Mouse (Mus musculus): ENCODE results near the gene Mgarp. TPM values are rescaled to one million over a fixed set of nuclear protein-coding genes. Genes with fewer than 3 reads are reported as not detected.
"Not testable (repeated sequence)": the region's sequence is repeated elsewhere in the genome, so short reads cannot be mapped to it uniquely, and the experiment has no call there.

The Mgarp gene
- total RNA-seq, 4 experiments from 2014 or later: 0.27 to 0.72 (median 0.55) TPM; not detected in 1

- DNase-seq (ENCODE audit: low spot score in 2 of 2): no peak
Measured at GRCm38 (mm10) chr3:51397700-51398299, 1.3 kb upstream of the Mgarp start.

GRCm38 (mm10) chr3:51395461-51396145 is 935 bp downstream of the Mgarp start:
- DNase-seq (ENCODE audit: low spot score in 2 of 2): no peak

- DNase-seq (ENCODE audit: low spot score in 2 of 2): no peak
Measured at GRCm38 (mm10) chr3:51394881-51395280, 1.7 kb downstream of the Mgarp start.

- no peak for DNase-seq (ENCODE audit: low spot score in 2 of 2)
Measured at GRCm38 (mm10) chr3:51393651-51394050, 2.9 kb downstream of the Mgarp start.

GRCm38 (mm10) chr3:51393018-51393417 is 3.5 kb downstream of the Mgarp start:
- DNase-seq (ENCODE audit: low spot score in 2 of 2): not testable (repeated sequence)

- no peak for DNase-seq (ENCODE audit: low spot score in 2 of 2)
Measured at GRCm38 (mm10) chr3:51391591-51391990, 4.9 kb downstream of the Mgarp start.

- DNase-seq (ENCODE audit: low spot score in 2 of 2): no peak
Measured at GRCm38 (mm10) chr3:51391095-51391494, 5.4 kb downstream of the Mgarp start.

GRCm38 (mm10) chr3:51388904-51389303 is 7.6 kb downstream of the Mgarp start:
- no peak for DNase-seq (ENCODE audit: low spot score in 2 of 2)

- DNase-seq (ENCODE audit: low spot score in 2 of 2): no peak
Measured at GRCm38 (mm10) chr3:51387868-51388381, 8.6 kb downstream of the Mgarp start.

- DNase-seq (ENCODE audit: low spot score in 2 of 2): no peak
Measured at GRCm38 (mm10) chr3:51387134-51387451, 9.4 kb downstream of the Mgarp start.

GRCm38 (mm10) chr3:51386441-51387133 is 10.0 kb downstream of the Mgarp start:
- DNase-seq (ENCODE audit: low spot score in 2 of 2): no peak

GRCm38 (mm10) chr3:51383409-51383808 is 13.1 kb downstream of the Mgarp start:
- DNase-seq (ENCODE audit: low spot score in 2 of 2): no peak

GRCm38 (mm10) chr3:51380660-51381014 is 15.9 kb downstream of the Mgarp start:
- DNase-seq (ENCODE audit: low spot score in 2 of 2): no peak

GRCm38 (mm10) chr3:51379786-51380659 is 16.5 kb downstream of the Mgarp start:
- DNase-seq (ENCODE audit: low spot score in 2 of 2): no peak

- DNase-seq (ENCODE audit: low spot score in 2 of 2): no peak
Measured at GRCm38 (mm10) chr3:51378665-51378946, 17.9 kb downstream of the Mgarp start.

GRCm38 (mm10) chr3:51377878-51378664 is 18.5 kb downstream of the Mgarp start:
- no peak for DNase-seq (ENCODE audit: low spot score in 2 of 2)

GRCm38 (mm10) chr3:51375307-51376265 is 21.0 kb downstream of the Mgarp start:
- no peak for DNase-seq (ENCODE audit: low spot score in 2 of 2)

GRCm38 (mm10) chr3:51373544-51373943 is 23.0 kb downstream of the Mgarp start:
- no peak for DNase-seq (ENCODE audit: low spot score in 2 of 2)

- DNase-seq (ENCODE audit: low spot score in 2 of 2): no peak
Measured at GRCm38 (mm10) chr3:51372883-51373282, 23.7 kb downstream of the Mgarp start.

GRCm38 (mm10) chr3:51371826-51372225 is 24.7 kb downstream of the Mgarp start:
- DNase-seq (ENCODE audit: low spot score in 2 of 2): no peak

All from layer of hippocampus, adult 8-10 months (tissue).